Mouse (Mus musculus) cerebellum, adult 2 months (tissue): ENCODE results near the gene Stx16. TPM values are rescaled to one million over a fixed set of nuclear protein-coding genes. Genes with fewer than 3 reads are reported as not detected.

Experiments used
- DNase-seq, 2 experiments: peaks; one replicate each; pipeline ENCODE4 v3.0.0; 2021
- H3K27ac ChIP-seq: fragments of 200-500 bp; 2 replicates; pipeline ENCODE4 v1.5.1; 2012; ENCODE audit warnings: low read length, control low read depth, inconsistent platforms; ENCODE audit not compliant: insufficient read depth
- H3K27me3 ChIP-seq: fragments of 200-500 bp; 2 replicates; pipeline ENCODE4 v1.6.1; 2012; ENCODE audit warnings: inconsistent platforms, mild to moderate bottlenecking, low read length, moderate library complexity; ENCODE audit not compliant: control insufficient read depth, insufficient read depth
- H3K4me1 ChIP-seq: fragments of 200-500 bp; 2 replicates; pipeline ENCODE4 v1.6.1; 2011; ENCODE audit warnings: low read length; ENCODE audit not compliant: control insufficient read depth, insufficient read depth
- H3K4me3 ChIP-seq: fragments of 200-500 bp; replicated peaks from 2 replicates; pipeline ENCODE3; 2011; ENCODE audit warnings: mild to moderate bottlenecking, low read depth, low read length, control low read depth; ENCODE audit not compliant: insufficient read depth
- CTCF ChIP-seq: fragments of 200-500 bp; IDR thresholded peaks from 2 replicates; pipeline ENCODE4 v1.5.1; 2011; ENCODE audit warnings: low read depth, mild to moderate bottlenecking, control low read depth, low read length, moderate library complexity, borderline replicate concordance; ENCODE audit not compliant: insufficient read depth
- POLR2A ChIP-seq: fragments of 200-500 bp; IDR thresholded peaks from 2 replicates; pipeline ENCODE4 v1.6.1; 2011; ENCODE audit warnings: low read length, control low read depth, borderline replicate concordance; ENCODE audit not compliant: insufficient read depth
- WGBS: fragments of 180-500 bp; shearing (Covaris S2); methylation state at CpG from one replicate; pipeline ENCODE4 v1.1.7; 2018; 5-methylcytosine and 5-hydroxymethylcytosine counted together
- polyA plus RNA-seq: library from polyadenylated mRNA; depleted of rRNA; stranded (reverse); fragments of >200 nt; gene quantifications from 2 replicates; pipeline ENCODE4 v1.2.3, GENCODE M21; 2012; rRNA removed

Gene Stx16
- polyA plus RNA-seq, 1 experiment: 81.7 TPM

GRCm38 (mm10) chr2:174132413-174132969 is 56.4 kb downstream of the Stx16 start:
- no peak for DNase-seq
- Histone ChIP-seq H3K27ac (no peak overlapping the region), H3K27me3 (no peaks in the 10 kb centered on the region), H3K4me3 (no peak overlapping the region), H3K4me1 (no peaks in the 10 kb centered on the region; the same call in 1 of the 2 replicates)
- WGBS: 81% methylated on average over 8 of the region's 8 CpGs
- no peak for TF ChIP-seq POLR2A
- no peak for TF ChIP-seq CTCF

Other genes with a start within 250 kb of the Stx16 start
- 44.3 and 48.2 TPM in 2 replicates for gene Npepl1, start 34.0 kb downstream of the Stx16 start, polyA plus RNA-seq
- 2,758 and 2,923 TPM in 2 replicates for gene Gnas, start 208.0 kb downstream of the Stx16 start, polyA plus RNA-seq